Mouse (Mus musculus) heart, adult 2 months (tissue): ENCODE measurements at regions not wholly inside any gene's neighbourhood (a gene's known extent, or its start where the extent isn't known, plus 50 kb on each side); places are given as distances from the start of the nearest gene placed in this dataset.
A peak's percentile ranks its signal among the peaks of the same experiment; 100 is the strongest.

Source experiments
- DNase-seq, 2 experiments: peaks; one replicate each; pipeline ENCODE4 v3.0.0; 2021
- H3K27ac ChIP-seq: fragments of 200-600 bp; 2 replicates; pipeline ENCODE4 v1.8.1; 2022
- H3K27me3 ChIP-seq: fragments of 200-500 bp; 2 replicates; pipeline ENCODE4 v1.6.1; 2012; ENCODE audit warnings: mild to moderate bottlenecking, low read length, inconsistent platforms, mixed read lengths; ENCODE audit not compliant: control insufficient read depth, insufficient read depth
- H3K36me3 ChIP-seq: fragments of 200-500 bp; 2 replicates; pipeline ENCODE4 v1.6.1; 2012; ENCODE audit warnings: low read length, inconsistent platforms; ENCODE audit not compliant: control insufficient read depth, insufficient read depth
- H3K4me1 ChIP-seq: fragments of 200-500 bp; 2 replicates; pipeline ENCODE4 v1.6.1; 2011; ENCODE audit warnings: low read length; ENCODE audit not compliant: control insufficient read depth, insufficient read depth
- H3K4me3 ChIP-seq: fragments of 200-600 bp; 2 replicates; pipeline ENCODE4 v1.8.1; 2022
- H3K79me2 ChIP-seq: fragments of 200-500 bp; replicated peaks from 2 replicates; pipeline ENCODE4 v1.6.1; 2012; ENCODE audit warnings: mild to moderate bottlenecking, inconsistent platforms, low read length, moderate library complexity, mixed read lengths; ENCODE audit not compliant: control insufficient read depth, insufficient read depth
- H3K9ac ChIP-seq: fragments of 200-500 bp; 2 replicates; pipeline ENCODE4 v1.6.1; 2012; ENCODE audit warnings: low read depth, mild to moderate bottlenecking, control low read depth, inconsistent platforms, low read length, mixed read lengths
- CTCF ChIP-seq: fragments of 200-600 bp; IDR thresholded peaks from 2 replicates; pipeline ENCODE4 v1.8.1; 2022; ENCODE audit warnings: antibody characterized with exemption, mild to moderate bottlenecking, moderate library complexity
- EP300 ChIP-seq: fragments of 200-500 bp; IDR thresholded peaks from 2 replicates; pipeline ENCODE4 v1.6.1; 2011; ENCODE audit warnings: low read depth, low read length, control low read depth; ENCODE audit not compliant: insufficient read depth
- POLR2A ChIP-seq: fragments of 200-500 bp; IDR thresholded peaks from 2 replicates; pipeline ENCODE4 v1.6.1; 2011; ENCODE audit warnings: mild to moderate bottlenecking, low read depth, low read length, control low read depth; ENCODE audit not compliant: insufficient read depth
- WGBS: fragments of 180-500 bp; shearing (Covaris S2); methylation state at CpG from one replicate; pipeline ENCODE4 v1.1.7; 2018; 5-methylcytosine and 5-hydroxymethylcytosine counted together
- intact Hi-C: fragments of 180-260 bp; cut with DNase I; formaldehyde crosslinking; loops from one replicate; pipeline ENCODE4 v1.15.1; 2025

DNA sequence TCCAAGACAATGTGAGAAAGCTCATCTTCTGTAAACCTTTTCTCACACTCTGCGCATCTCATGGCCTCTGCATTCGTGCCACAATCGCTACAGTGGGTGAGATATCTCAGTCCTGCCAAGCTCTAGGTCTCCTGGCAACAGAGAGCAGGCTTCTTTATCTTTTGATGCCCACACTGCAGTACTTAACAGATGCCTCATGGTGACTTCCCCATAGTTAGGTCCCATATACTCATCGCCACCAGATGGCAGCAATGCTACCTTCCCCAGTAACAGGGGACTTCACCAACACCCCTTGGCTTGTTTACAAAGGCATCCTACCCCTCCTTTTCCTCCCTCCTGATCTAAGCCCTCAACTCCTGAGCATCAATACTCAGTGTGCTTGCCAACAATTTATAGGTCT is 123.5 kb upstream of the Gimd1 start:
- intact Hi-C loops: no loop called here
- TF ChIP-seq POLR2A (no peak), CTCF (peak; percentile 63)

DNA sequence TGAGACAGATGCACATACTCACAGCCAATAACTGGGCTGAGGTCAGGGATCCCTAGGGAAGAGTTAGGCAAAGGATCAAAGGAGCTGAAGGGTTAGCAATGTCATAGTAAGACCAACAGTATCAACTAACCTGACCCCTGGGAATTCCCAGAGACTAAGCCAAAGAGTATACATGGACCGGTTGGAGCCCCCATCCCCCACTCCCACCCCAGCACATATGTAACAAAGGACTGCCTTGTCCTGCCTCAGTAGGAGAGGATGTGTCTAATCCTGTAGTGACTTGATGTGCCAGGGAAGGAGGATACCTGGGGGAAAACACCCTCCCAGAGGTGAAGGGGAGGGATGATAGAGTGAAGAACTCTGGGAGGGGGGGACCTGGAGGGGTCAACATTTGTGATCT is 119.4 kb upstream of the Gimd1 start:
- Histone ChIP-seq H3K4me3 (no peak overlapping the region), H3K27ac (no peak overlapping the region), H3K27me3 (no peaks in the 10 kb centered on the region), H3K36me3 (no peaks in the 10 kb centered on the region), H3K9ac (no peak overlapping the region), H3K4me1 (no peaks in the 10 kb centered on the region), H3K79me2 (no peaks in the 10 kb centered on the region)
- DNase-seq: no peak
- WGBS: 39% methylated on average over 1 of the region's 1 CpGs
- intact Hi-C loops: no loop called here
- TF ChIP-seq POLR2A (no peak), EP300 (no peak), CTCF (no peak)

More for the DNA sequence above, 123.5 kb upstream of the Gimd1 start:
- Histone ChIP-seq H3K9ac (no peak overlapping the region), H3K36me3 (no peaks in the 10 kb centered on the region), H3K4me1 (no peaks in the 10 kb centered on the region), H3K79me2 (no peaks in the 10 kb centered on the region), H3K27me3 (no peaks in the 10 kb centered on the region), H3K4me3 (no peak overlapping the region), H3K27ac (no peak overlapping the region)
- DNase-seq: peak; percentile 14 to 37
- WGBS: 20% methylated on average over 4 of the region's 4 CpGs

DNA sequence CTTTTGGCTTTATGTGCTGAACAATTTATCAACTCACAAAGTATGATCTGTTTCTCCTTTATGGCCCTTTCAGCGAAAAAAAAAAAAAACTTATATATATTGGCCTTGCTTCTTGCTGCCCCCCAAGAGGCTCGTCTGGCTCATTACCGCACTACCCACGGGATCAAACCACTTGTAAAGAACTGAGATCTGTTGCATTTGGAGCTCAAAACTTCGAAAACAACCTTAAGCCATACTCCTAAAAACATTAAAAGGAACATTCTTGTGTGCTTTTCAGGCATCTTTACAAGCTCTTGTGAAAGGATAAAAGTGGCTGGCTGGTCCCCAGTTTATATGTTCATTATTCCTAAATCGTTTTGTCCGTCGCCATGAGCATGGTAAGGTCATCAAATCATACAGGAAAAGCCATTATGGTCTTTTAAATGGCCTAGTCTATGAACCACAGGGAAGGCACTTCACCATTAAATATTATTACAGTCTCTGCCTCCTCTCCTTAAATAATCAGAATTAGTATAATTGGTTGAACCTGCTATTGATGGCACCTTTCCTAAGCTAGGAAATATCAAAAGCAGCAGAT is 117.0 kb upstream of the Gimd1 start:
- no peaks in the 10 kb centered on the region for H3K79me2 ChIP-seq
- no peak overlapping the region for H3K4me3 ChIP-seq
- no peak overlapping the region for H3K27ac ChIP-seq
- no peak overlapping the region for H3K9ac ChIP-seq
- intact Hi-C loops: no loop called here
- H3K27me3 ChIP-seq: no peaks in the 10 kb centered on the region
- WGBS: 75% methylated on average over 8 of the region's 8 CpGs
- H3K4me1 ChIP-seq: no peaks in the 10 kb centered on the region
- H3K36me3 ChIP-seq: no peaks in the 10 kb centered on the region
- no peak for DNase-seq
- TF ChIP-seq CTCF (no peak), EP300 (no peak), POLR2A (no peak)

- no peaks in the 10 kb centered on the region for H3K27me3 ChIP-seq
- H3K27ac ChIP-seq: no peak overlapping the region
- no peak for TF ChIP-seq EP300
- H3K36me3 ChIP-seq: no peaks in the 10 kb centered on the region
- no peak overlapping the region for H3K9ac ChIP-seq
- no peaks in the 10 kb centered on the region for H3K79me2 ChIP-seq
- intact Hi-C loops: no loop called here
- H3K4me1 ChIP-seq: no peaks in the 10 kb centered on the region
- 72% methylated on average over 4 of the region's 4 CpGs for WGBS
- H3K4me3 ChIP-seq: no peak overlapping the region
- DNase-seq: no peak
Observed at GRCm38 (mm10) chr3:132533323-132533904, 96.2 kb upstream of the Gimd1 start.

- Histone ChIP-seq H3K27ac (no peak overlapping the region), H3K79me2 (no peaks in the 10 kb centered on the region), H3K27me3 (no peaks in the 10 kb centered on the region), H3K9ac (no peak overlapping the region), H3K36me3 (no peaks in the 10 kb centered on the region), H3K4me3 (no peak overlapping the region), H3K4me1 (no peaks in the 10 kb centered on the region)
- TF ChIP-seq POLR2A (no peak), CTCF (no peak), EP300 (no peak)
- intact Hi-C loops: no loop called here
- DNase-seq: no peak
- WGBS: 85% methylated on average over 9 of the region's 9 CpGs
Observed at GRCm38 (mm10) chr3:132539780-132540658, 89.6 kb upstream of the Gimd1 start.

GRCm38 (mm10) chr3:132551238-132551808 is 78.3 kb upstream of the Gimd1 start:
- H3K27me3 ChIP-seq: no peaks in the 10 kb centered on the region
- TF ChIP-seq CTCF (no peak), EP300 (no peak), POLR2A (no peak)
- DNase-seq: no peak
- H3K4me3 ChIP-seq: no peak overlapping the region
- no peaks in the 10 kb centered on the region for H3K4me1 ChIP-seq
- 82% methylated on average over 6 of the region's 6 CpGs for WGBS
- intact Hi-C loops: no loop called here
- H3K9ac ChIP-seq: no peak overlapping the region
- no peak overlapping the region for H3K27ac ChIP-seq
- H3K79me2 ChIP-seq: no peaks in the 10 kb centered on the region
- no peaks in the 10 kb centered on the region for H3K36me3 ChIP-seq
